Comparison of ENCODE assay signal across 18 mouse cellular contexts in the genomic region with DNA sequence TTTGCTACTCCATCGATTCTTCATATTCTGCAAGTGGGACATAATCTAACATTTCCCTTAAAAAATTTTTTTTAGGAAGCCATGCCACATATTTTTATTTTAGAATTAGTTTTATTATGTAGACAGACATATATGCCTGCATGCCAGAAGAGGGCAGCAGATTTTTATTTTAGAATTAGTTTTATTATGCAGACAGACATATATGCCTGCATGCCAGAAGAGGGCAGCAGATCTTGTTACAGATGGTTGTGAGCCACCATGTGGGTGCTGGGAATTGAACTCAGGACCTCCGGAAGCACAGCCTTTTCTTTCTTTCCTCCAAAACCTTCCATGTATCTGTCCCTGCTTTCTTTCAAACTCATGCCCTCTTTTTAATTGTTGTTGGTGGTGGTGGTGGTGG. TPM values are rescaled to one million over a fixed set of nuclear protein-coding genes. Genes with fewer than 3 reads are reported as not detected.
DNase-seq lines count a peak whose midpoint lies in the region; ATAC-seq and TF ChIP-seq lines count a peak whose summit lies in the region.
"Had no signal": no experiment of that assay in that cellular context is flagged by ENCODE, and none has a peak within 500 bp of the region (broad histone marks: within the 10 kb centered on the region; RNA-seq: fewer than 3 reads in every experiment).

No protein-coding gene starts in this region.

- 96% methylated on average over 2 of the region's 2 CpGs for WGBS in forebrain, postnatal 0 days
- WGBS in forebrain, embryonic 11.5 days, result 89% methylated on average over 2 of the region's 2 CpGs

- H3K4me1 ChIP-seq in forebrain, postnatal 0 days (ENCODE audit: insufficient read depth), result no peaks in the 10 kb centered on the region; the same call in 1 of the 2 replicates
- peaks cover 2% of the 10 kb centered on the region; the same call in 1 of the 2 replicates for H3K4me1 ChIP-seq in forebrain, embryonic 11.5 days (replicated peaks; ENCODE audit: control insufficient read depth, insufficient read depth, low read length)

- no peak overlapping the region for H3K4me2 ChIP-seq in forebrain, postnatal 0 days (ENCODE audit: low read depth)
- no peak overlapping the region for H3K4me2 ChIP-seq in forebrain, embryonic 11.5 days (ENCODE audit: low read depth, low read length, severe bottlenecking)
- H3K4me2 ChIP-seq: embryonic facial prominence, embryonic 12.5 days had no signal

- no peaks in the 10 kb centered on the region for H3K27me3 ChIP-seq in forebrain, postnatal 0 days (ENCODE audit: insufficient read depth, low read length)
- H3K27me3 ChIP-seq in forebrain, embryonic 11.5 days (ENCODE audit: control insufficient read depth, insufficient read depth, low read length), result no peaks in the 10 kb centered on the region
- H3K27me3 ChIP-seq: embryonic facial prominence, embryonic 12.5 days had no signal

- H3K4me3 ChIP-seq in forebrain, postnatal 0 days (ENCODE audit: low read depth, low read length), result no peak overlapping the region
- no peak overlapping the region for H3K4me3 ChIP-seq in forebrain, embryonic 11.5 days (ENCODE audit: low read depth, low read length)
- no peak overlapping the region for H3K4me3 ChIP-seq in left cerebral cortex, adult 2 months
- H3K4me3 ChIP-seq: embryonic facial prominence, embryonic 12.5 days; hindbrain, embryonic 10.5 days had no signal

- peak; percentile 52 for TF ChIP-seq CTCF in forebrain, postnatal 0 days (IDR thresholded peaks at IDR 0.05; ENCODE audit: low read depth)
- TF ChIP-seq CTCF in left cerebral cortex, adult 2 months (IDR thresholded peaks at IDR 0.05), result peak; percentile 43

- intact Hi-C loops in left cerebral cortex, adult 2 months (cut with DNase I), result no loop called here

- H3K9me3 ChIP-seq in forebrain, postnatal 0 days (ENCODE audit: low read length), result no peaks in the 10 kb centered on the region
- H3K9me3 ChIP-seq in forebrain, embryonic 11.5 days (ENCODE audit: control insufficient read depth, low read length), result no peaks in the 10 kb centered on the region

- H3K27ac ChIP-seq in forebrain, postnatal 0 days (ENCODE audit: low read depth, low read length), result no peak overlapping the region
- H3K27ac ChIP-seq in forebrain, embryonic 11.5 days (ENCODE audit: low read depth, low read length), result no peak overlapping the region
- no peak overlapping the region for H3K27ac ChIP-seq in left cerebral cortex, adult 2 months
- H3K27ac ChIP-seq: embryonic facial prominence, embryonic 12.5 days; hindbrain, embryonic 10.5 days had no signal

- no peak for DNase-seq in forebrain, postnatal 0 days
- no peak for DNase-seq in forebrain, embryonic 11.5 days (ENCODE audit: low spot score)
- no peak for DNase-seq in left cerebral cortex, adult 2 months (ENCODE audit: extremely low spot score in 1 of 2, low spot score in 2 of 2)
- DNase-seq in left cerebral cortex, adult 8-10 months (ENCODE audit: low spot score in 2 of 2), result no peak
- peak; percentile 23 for DNase-seq in CD4-positive helper T cell, adult 2 months (ENCODE audit: low read depth, low spot score)
- peak; percentile 41 for DNase-seq in naive thymus-derived CD4-positive, alpha-beta T cell, adult 2 months (ENCODE audit: low read depth)
- DNase-seq in left cerebral cortex, adult 18-20 months (ENCODE audit: low spot score in 2 of 2), result no peak
- DNase-seq in embryo, embryonic 10 days (ENCODE audit: low spot score), result no peak
- DNase-seq: cerebellum, adult 11 months; cerebellum, postnatal 25 days; gastrocnemius, postnatal 36 days; kidney, adult 11 months; right cerebral cortex, postnatal 4 days had no signal

- ATAC-seq in forebrain, postnatal 0 days, result no peak
- no peak for ATAC-seq in forebrain, embryonic 11.5 days (replicated peaks; ENCODE audit: low FRiP score)
- ATAC-seq: activated CD4-positive, CD25-positive, alpha-beta regulatory T cell, adult 4 months had no signal

- no peak overlapping the region for H3K9ac ChIP-seq in forebrain, postnatal 0 days
- H3K9ac ChIP-seq in forebrain, embryonic 11.5 days (ENCODE audit: low read length), result no peak overlapping the region
- H3K9ac ChIP-seq: embryonic facial prominence, embryonic 12.5 days had no signal

- H3K36me3 ChIP-seq in forebrain, postnatal 0 days (ENCODE audit: insufficient read depth), result peaks cover 5% of the 10 kb centered on the region; the same call in 1 of the 2 replicates
- H3K36me3 ChIP-seq in forebrain, embryonic 11.5 days (ENCODE audit: control insufficient read depth, insufficient read depth, low read length), result no peaks in the 10 kb centered on the region

RNA-seq across cellular contexts. Expression of a gene that starts 3.7 kb away (rescaled TPM):
- 4.3 and 5.2 TPM in 2 replicates for total RNA-seq in forebrain, postnatal 0 days (2014; rRNA removed)
- 3.6 and 4.7 TPM in 2 replicates for polyA plus RNA-seq in forebrain, postnatal 0 days (2015; fragmentation: Nextera tagmentation; extraction: Ambion mirVana)
- polyA plus RNA-seq in forebrain, embryonic 11.5 days (2014; fragmentation: Nextera tagmentation; extraction: Ambion mirVana), result 2.6 and 2.7 TPM in 2 replicates
- total RNA-seq in left cerebral cortex, adult 2 months (2021), result 1 to 10 TPM; 5.7 to 6.2 TPM
- total RNA-seq in left cerebral cortex, adult 8-10 months (2022), result 1 to 10 TPM; 6.1 to 7.6 (median 6.5) TPM
- 1 to 10 TPM; 5.1 to 6.1 TPM for total RNA-seq in left cerebral cortex, adult 18-20 months (2021)
- total RNA-seq: megakaryocyte-erythroid progenitor cell, adult 5-6 weeks; monocyte, adult 5-6 weeks had no signal
- polyA plus RNA-seq: activated CD4-positive, CD25-positive, alpha-beta regulatory T cell, adult 4 months had no signal

RNA-seq across cellular contexts. Expression of a gene that starts 15.2 kb away (rescaled TPM):
- total RNA-seq in forebrain, postnatal 0 days (2014; rRNA removed), result 35.1 and 35.9 TPM in 2 replicates
- 134 and 146 TPM in 2 replicates for polyA plus RNA-seq in forebrain, postnatal 0 days (2015; fragmentation: Nextera tagmentation; extraction: Ambion mirVana)
- polyA plus RNA-seq in forebrain, embryonic 11.5 days (2014; fragmentation: Nextera tagmentation; extraction: Ambion mirVana), result 170 and 184 TPM in 2 replicates
- 10 to 100 TPM; 90.3 to 93.7 TPM for total RNA-seq in left cerebral cortex, adult 2 months (2021)
- total RNA-seq in left cerebral cortex, adult 8-10 months (2022), result 100 to 1,000 TPM in 1 of 4 experiments, 10 to 100 TPM in 3; 86.5 to 102 (median 89.7) TPM
- total RNA-seq in left cerebral cortex, adult 18-20 months (2021), result 100 to 1,000 TPM in 1 of 2 experiments, 10 to 100 TPM in 1; 96.5 to 107 TPM

RNA-seq across cellular contexts. Expression of a gene that starts 50.6 kb away (rescaled TPM):
- 0.15 and 1.2 TPM in 2 replicates for total RNA-seq in forebrain, postnatal 0 days (2014; rRNA removed)
- 0.15 and 0.39 TPM in 2 replicates for polyA plus RNA-seq in forebrain, postnatal 0 days (2015; fragmentation: Nextera tagmentation; extraction: Ambion mirVana)
- polyA plus RNA-seq in forebrain, embryonic 11.5 days (2014; fragmentation: Nextera tagmentation; extraction: Ambion mirVana), result 0.11 TPM in 1 of 2 replicates, not detected in the other
- 10 to 100 TPM; 20.0 to 21.3 TPM for total RNA-seq in left cerebral cortex, adult 2 months (2021)
- total RNA-seq in left cerebral cortex, adult 8-10 months (2022), result 10 to 100 TPM; 18.6 to 24.6 (median 23.2) TPM
- total RNA-seq in left cerebral cortex, adult 18-20 months (2021), result 10 to 100 TPM; 15.4 to 25.0 TPM
- total RNA-seq: megakaryocyte-erythroid progenitor cell, adult 5-6 weeks; monocyte, adult 5-6 weeks had no signal
- polyA plus RNA-seq: activated CD4-positive, CD25-positive, alpha-beta regulatory T cell, adult 4 months; hindbrain, embryonic 10.5 days had no signal

RNA-seq across cellular contexts. Expression of a gene that starts 55.2 kb away (rescaled TPM):
- 2.1 TPM in 2 replicates for total RNA-seq in forebrain, postnatal 0 days (2014; rRNA removed)
- 0.84 and 1.4 TPM in 2 replicates for polyA plus RNA-seq in forebrain, postnatal 0 days (2015; fragmentation: Nextera tagmentation; extraction: Ambion mirVana)
- polyA plus RNA-seq in forebrain, embryonic 11.5 days (2014; fragmentation: Nextera tagmentation; extraction: Ambion mirVana), result 0.97 and 1.4 TPM in 2 replicates
- 1 to 10 TPM; 6.9 to 7.9 TPM for total RNA-seq in left cerebral cortex, adult 2 months (2021)
- 10 to 100 TPM in 1 of 4 experiments, 1 to 10 TPM in 3; 4.5 to 11.2 (median 5.5) TPM for total RNA-seq in left cerebral cortex, adult 8-10 months (2022)
- 1 to 10 TPM; 5.9 to 9.5 TPM for total RNA-seq in left cerebral cortex, adult 18-20 months (2021)
- total RNA-seq: megakaryocyte-erythroid progenitor cell, adult 5-6 weeks had no signal
- polyA plus RNA-seq: activated CD4-positive, CD25-positive, alpha-beta regulatory T cell, adult 4 months had no signal

Comparison
In these comparisons a context has a peak if more than half of its experiments do, and no peak if none do; other contexts are left out.
1. DNase-seq: peak in CD4-positive helper T cell, adult 2 months (single experiment) and naive thymus-derived CD4-positive, alpha-beta T cell, adult 2 months (single experiment); none in forebrain, postnatal 0 days (single experiment), forebrain, embryonic 11.5 days (single experiment), left cerebral cortex, adult 2 months (0 of 2), left cerebral cortex, adult 8-10 months (0 of 2), left cerebral cortex, adult 18-20 months (0 of 2) and embryo, embryonic 10 days (single experiment).